Mouse (Mus musculus) embryo, embryonic 11.5 days (tissue): ENCODE measurements around the gene Acsl4.

Experiments
- DNase-seq: peaks from one replicate; pipeline ENCODE4 v3.0.0-alpha.2; 2012; ENCODE audit warnings: low read depth, low spot score

Gene Acsl4

DNA sequence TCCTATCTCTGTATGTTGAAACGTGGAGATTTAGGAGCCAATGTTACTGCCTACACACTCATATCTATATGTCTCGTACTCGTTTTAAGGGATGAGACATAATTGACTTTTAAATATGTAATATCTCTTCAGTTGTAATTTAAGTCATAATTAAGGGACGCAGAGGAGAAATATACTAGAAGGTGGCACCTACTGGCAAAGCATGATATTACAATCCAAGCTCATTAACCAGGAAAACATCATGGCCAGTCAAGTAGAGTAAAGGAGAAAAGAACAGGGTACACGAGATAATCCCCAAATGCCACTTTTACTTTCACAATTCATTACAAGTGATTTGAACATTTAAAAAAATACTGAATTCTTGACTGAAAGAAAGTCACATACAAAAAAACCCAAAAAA, 31.9 kb downstream of the Acsl4 start:
- DNase-seq: no peak

DNA sequence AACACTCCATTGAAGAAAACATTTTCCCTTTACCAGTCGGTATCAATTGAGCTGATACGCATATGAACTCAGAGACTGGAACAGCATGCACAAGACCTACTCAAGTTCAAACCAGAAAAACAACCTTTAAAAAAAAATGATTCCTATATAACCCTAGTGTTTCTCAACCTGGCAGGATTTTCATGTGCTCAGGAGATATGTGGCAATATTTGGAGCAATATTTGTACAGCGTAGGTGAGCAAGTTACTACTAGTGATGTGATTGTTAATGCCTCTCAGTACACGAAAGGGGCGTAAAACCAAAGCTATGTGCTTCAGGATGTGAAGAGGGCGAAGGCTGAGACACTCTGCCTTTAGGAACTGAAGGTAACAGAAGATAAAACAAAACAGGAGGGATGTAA, 54.1 kb downstream of the Acsl4 start:
- no peak for DNase-seq

DNA sequence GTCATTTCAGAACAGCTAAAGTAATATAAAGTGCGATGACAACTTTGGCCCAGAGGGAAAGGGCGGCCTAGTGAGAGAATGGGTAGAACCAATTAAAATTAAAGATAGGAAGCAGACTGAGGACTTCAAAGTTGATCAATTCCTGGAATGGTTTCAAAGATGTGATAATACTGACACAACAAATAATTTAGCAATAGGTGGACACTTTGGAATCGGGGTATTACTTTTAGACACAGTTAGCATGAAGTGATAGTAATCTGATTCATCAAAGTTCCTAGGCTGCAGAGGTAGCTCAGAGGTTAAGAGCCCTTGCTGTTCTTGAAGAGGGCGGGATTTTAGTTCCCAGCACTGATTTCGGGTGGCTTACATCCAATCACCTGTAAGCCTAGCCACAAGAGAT, 54.8 kb downstream of the Acsl4 start:
- no peak for DNase-seq

DNA sequence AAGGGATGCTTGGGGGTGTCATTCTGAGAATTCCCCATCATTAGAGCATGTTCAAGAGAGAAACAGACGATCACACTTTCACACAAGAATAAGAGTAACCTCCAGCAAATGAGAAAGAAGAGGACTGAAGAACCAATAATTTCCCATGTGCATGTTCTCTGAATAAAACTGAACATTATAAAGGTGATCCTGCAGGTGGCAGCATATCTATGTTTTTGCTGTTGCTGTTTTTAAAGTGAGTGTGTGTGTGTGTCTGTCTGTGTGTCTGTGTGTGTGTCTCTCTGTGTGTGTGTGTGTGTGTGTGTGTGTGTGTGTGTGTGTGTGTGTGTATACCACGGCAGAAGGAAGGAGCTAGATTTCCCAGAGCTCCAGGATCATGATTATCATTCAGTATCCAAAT, 64.6 kb downstream of the Acsl4 start:
- DNase-seq: no peak

DNA sequence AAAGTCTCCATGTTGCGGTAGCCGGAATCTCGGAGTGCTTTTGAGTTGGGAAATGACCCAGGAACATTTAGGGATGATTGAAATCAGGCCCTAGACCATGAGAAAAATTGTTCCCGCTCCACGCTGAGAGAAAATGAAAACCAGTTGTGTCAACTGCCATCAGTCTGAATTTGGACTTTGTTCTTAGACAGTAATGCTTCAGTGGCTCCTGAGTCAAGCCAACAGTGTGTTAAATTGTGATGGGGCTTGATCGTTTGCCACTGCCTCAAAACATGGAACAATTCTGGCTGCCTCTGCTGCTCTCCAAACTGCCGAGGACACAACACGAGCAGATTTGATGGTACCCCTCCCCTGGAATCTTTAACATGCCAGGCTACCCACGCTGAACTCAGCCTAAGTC, 74.2 kb downstream of the Acsl4 start:
- no peak for DNase-seq

DNA sequence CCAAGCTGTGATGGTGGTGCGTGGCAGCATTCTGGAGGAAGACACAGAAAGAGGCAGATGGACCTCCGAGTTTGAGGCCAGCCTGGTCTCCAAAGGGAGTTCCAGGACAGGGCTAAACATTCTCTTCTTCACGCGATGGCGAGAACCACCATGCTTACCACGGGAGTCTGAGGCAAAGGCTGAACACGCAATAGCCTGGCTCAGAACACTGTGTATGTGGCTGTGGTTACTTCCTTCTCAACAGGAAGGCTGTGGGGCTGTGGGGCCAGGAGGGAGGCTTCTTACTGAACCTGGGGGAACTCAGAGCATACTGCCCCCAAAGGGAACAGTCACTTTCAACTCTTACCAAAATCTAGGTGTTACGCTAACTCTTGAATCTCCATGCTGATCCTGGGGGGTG, 75.1 kb downstream of the Acsl4 start:
- no peak for DNase-seq

DNA sequence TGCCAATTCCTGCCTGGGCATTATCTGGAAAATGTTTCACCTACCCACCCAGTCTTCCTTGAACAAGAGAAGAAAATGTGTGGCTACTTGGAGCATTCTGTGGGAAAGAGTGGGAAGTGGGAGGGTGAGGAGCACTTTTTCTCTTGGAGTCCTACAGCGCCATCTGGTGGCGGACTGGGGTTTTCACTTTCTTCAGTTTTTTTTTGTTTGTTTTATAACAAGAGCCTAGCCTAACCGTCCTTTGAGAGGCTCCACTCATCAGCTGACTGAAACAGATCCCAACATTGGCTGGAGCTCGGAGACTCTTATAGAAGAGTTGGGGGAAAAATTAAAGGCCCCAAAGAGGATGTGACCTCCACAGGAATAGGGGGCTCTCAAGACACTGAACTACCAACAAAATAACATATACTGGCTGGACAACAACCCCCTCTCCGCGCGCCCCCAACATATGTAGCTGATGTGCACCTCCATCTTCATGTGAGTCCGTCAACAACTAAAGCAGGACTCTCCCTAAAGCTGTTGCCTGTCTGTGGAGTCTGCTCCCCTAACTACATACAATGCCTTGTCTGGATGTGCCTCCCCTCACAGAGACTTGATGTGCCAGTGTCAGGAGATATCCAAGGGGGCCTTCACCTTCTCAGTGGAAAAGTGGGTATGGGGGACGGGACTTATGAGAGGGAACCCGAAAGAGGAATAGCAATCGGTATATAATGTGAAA, 75.9 kb downstream of the Acsl4 start:
- peak; percentile 56 for DNase-seq

DNA sequence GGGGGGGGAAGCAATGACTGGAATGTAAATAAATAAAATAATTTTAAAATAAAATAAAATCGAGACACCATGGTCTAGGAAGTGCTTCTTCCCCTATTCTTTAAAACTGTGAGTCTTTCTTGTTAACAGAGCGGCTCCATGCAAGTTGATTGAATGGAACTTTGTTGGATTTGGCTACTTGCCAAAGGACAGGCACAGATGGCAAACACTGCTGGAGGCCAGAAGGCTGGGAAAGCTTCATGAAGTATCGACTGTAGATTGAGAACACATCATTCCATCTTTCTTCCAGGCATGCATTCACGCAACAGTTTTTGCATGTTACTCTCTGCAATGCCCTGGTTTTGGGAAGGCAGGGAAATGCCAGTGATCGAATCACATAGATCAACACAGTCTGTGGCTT, 79.9 kb downstream of the Acsl4 start:
- no peak for DNase-seq

DNA sequence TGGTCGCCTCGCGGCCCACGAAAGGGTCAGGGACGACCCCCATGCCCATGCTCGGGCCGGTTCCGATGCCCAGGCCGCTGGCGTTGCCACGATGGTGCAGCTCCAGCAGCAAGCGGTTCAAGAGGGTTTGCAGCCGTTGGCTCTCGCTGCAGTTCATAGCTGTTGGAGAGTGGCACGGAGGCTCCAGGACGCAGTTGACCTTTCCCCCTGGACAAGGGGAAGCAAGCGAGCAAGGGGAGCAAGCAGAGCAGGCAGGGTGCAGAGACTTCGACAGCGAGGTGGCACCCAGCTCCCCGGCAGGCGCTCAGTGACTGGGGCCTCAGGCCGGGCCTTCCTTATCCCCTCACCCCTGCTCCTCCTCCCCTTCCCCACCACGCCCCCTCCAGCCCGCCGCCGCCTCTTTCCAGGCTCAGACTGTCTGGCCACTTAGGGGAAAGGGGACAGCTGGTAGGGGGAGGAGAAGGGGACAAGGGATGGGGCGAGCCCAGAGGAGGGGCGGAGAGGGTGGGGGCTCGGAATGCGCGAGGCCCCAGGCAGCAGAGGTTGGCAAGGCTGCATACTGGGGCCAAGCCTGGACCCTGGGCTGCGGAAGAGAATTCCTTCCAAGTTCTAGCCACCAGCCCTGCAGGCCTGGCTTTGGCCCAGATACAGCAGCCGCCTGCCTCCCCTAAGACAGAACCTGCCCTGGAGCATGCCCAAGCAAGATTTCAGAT, 84.3 kb downstream of the Acsl4 start, which contains the start of gene Kcne1l:
Gene Kcne1l (minus strand): TSS at position 426 of the 713 bp plus-strand sequence.
- DNase-seq: no peak

DNA sequence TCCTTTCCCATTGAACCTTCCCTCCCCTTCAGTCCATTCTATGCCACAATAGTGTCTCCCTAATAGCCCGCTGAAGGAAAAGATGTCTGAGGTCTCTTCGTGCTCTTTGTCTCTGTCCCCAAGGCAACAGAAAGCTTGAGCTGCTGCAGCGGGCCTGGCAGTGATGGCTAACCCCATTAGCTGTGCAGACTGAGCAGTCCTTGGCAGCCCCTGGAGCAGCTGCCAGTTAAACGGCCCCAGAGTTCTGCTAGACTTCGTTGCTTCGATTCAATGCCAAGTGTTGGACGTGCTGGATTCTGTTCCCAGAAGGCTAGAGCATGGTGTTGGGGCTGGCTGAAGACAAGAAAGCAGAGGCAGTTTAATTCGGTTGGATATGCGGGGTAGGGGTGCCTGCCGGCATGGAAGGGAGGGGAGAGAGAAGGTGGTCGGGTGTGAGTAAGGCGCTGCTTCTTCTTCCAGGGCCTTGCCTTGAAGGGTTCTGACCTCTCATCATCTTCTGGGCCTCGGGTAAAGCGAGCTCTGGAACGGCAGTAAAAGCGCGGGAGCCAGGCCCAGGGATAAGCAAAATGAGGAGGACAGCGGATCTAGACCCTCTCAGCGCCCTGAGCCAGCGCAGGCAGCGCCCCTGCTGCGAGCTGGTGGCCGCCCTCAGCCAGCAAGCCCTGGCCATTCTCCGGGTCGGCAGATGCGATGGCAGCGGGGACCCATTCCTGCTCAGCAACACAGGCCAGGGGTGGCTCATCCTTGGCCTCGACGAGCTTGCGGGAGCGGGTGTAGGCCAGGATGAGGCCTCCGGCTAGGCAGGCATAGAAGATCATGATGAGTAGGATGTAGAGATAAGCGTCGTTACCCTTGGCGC, 85.1 kb downstream of the Acsl4 start:
- no peak for DNase-seq

DNA sequence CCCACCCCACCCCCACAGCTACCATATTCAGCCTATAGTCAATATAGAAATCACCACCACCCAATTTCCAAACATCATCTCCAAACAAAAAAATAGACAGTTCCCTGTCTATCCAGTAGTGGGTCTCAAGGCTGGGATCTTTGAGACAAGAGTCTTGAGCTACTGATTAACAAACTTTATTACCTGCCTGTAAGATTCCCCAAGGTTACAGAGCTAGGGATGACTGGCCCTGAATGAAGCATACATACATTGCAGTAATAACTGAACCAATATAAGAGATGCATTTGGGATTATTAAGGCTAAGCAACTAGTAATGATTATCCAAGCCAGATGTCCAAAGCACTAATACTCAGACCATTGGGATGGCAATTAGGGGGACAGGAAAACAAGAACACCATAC, 85.7 kb downstream of the Acsl4 start:
- DNase-seq: no peak

DNA sequence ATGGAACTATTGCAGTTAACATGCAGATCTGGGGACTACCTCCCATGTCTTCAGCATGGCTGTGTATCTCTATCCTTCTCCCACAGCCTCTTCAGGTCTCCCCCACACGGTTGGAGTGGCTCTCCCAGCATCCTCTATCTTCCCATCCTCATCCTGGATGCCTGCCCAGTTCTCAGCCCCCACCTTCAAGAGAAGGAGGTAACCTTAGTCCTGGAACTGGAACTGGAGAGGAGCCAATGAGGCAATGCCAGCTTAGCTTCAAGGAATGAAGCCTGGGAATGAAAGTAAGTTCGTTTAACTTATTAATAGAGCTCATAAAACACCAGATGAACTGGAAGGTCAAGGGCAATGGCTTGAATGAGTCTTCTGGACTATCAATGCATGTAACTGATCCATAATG, 86.9 kb downstream of the Acsl4 start:
- DNase-seq: no peak

DNA sequence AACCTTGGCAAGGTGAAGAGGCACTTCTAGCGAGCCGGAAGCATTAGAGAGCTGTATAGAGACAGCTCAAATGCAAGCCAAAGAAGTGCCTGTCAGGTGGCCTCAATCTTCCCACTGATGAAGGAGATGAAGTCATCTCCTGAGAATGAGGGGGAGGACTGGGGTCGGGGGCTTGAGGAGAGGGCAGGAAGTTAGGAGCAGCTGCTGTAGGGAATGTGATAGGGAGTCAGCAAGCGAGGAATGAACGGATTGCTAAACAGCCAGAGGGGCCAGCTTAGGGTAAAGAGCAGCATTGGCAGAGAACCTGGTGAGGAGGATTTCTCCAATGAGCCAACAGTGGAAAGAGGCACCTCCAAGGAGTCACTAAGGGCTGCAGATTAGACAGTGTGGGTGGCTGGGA, 104.4 kb downstream of the Acsl4 start:
- no peak for DNase-seq

DNA sequence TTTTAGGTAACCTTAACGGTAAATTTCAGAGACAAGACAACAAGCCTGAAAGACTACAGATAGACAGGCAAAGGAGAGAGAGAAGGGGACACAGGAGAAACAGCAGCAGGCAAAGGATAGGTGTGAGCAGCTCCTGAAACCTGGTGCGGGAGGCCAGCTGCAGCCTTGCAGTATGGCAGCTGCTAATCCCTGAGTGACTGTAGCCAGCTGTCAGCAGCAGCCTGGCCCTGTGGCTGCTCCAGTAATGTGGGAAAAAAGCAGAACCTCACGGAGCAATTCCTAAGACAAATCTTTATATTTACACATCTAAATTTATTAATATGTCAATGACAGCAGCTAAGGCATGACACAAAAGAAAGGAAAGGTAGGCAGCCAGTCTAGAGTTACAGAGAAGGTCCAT, 113.8 kb downstream of the Acsl4 start:
- no peak for DNase-seq

DNA sequence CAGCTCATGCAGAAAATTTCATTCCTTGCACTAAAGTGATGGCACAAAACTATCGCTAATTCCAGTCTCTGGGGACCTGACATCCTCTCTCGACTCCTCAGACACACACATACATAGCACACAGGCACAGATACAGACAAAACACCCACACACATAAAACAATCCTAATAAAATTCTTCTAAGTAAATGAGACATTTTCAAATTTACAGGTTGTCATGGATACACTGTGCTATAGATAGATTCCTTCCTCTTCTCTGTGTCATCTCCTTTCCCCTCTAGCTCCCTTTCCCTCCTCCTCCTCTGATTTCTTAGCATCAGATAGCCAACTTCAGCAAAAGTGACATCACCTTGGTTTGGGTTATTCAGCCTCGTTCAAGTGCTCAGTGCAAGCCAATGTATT, 114.3 kb downstream of the Acsl4 start:
- DNase-seq: no peak
